Mouse (Mus musculus): ENCODE results near the gene Pecam1. TPM values are rescaled to one million over a fixed set of nuclear protein-coding genes. Genes with fewer than 3 reads are reported as not detected.

Gene Pecam1
- polyA plus RNA-seq, 1 experiment from 2014 or later: 0.05 TPM

- in situ Hi-C loops (cut with MboI; ENCODE audit: low pct_unique_long_range_greater_than_20kb): no loop called here
- ATAC-seq (no peak), DNase-seq (ENCODE audit: low read depth, low spot score) (no peak)
- CTCF ChIA-PET: no interaction called here
- TF ChIP-seq CTCF (IDR thresholded peaks at IDR 0.05): no peak
- POLR2A ChIA-PET: no interaction called here
- no peaks in the 10 kb centered on the region for H3K27me3 ChIP-seq
These were observed 30.0 kb downstream of the Pecam1 start for GRCm38 (mm10) chr11:106720379-106720778.

- no peaks in the 10 kb centered on the region for H3K27me3 ChIP-seq
- DNase-seq (ENCODE audit: low read depth, low spot score) (no peak), ATAC-seq (no peak)
- no peak for TF ChIP-seq CTCF (IDR thresholded peaks at IDR 0.05)
- POLR2A ChIA-PET: no interaction called here
- CTCF ChIA-PET: no interaction called here
- in situ Hi-C loops (cut with MboI; ENCODE audit: low pct_unique_long_range_greater_than_20kb): no loop called here
These were observed 33.9 kb downstream of the Pecam1 start for GRCm38 (mm10) chr11:106716568-106716967.

GRCm38 (mm10) chr11:106715066-106715465 is 35.4 kb downstream of the Pecam1 start:
- ChIA-PET POLR2A (no interaction called here), CTCF (interaction anchor here (1.1 kb wide), 1 partner anchor 35 kb away, joined by 3 read pairs; no protein-coding TSS in a partner anchor)
- H3K27me3 ChIP-seq: no peaks in the 10 kb centered on the region
- DNase-seq (ENCODE audit: low read depth, low spot score): no peak
- in situ Hi-C loops (cut with MboI; ENCODE audit: low pct_unique_long_range_greater_than_20kb): no loop called here
- ATAC-seq: no peak
- TF ChIP-seq CTCF (IDR thresholded peaks at IDR 0.05): no peak

DNA sequence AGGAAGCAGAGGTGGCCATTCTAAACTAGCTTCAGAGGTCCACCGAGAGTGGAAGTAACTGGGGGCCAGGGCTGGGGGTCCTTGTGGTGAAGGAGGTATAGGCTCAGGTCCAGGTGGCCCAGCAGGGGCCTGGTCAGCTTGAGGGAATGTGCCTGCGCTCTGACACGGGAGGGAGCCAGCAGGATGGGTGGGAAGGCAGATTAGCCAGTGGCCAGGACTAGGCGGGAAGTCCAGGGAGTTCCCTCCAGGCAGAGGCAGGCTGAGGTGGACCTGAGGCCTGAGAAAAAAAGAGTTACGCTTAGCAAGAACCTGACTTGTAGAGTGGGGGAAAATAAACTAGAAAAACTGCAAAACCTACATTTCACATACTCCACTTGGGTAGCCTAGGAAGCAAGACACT is 39.6 kb downstream of the Pecam1 start:
- CTCF ChIA-PET: no interaction called here
- POLR2A ChIA-PET: no interaction called here
- ATAC-seq (no peak), DNase-seq (ENCODE audit: low read depth, low spot score) (no peak)
- in situ Hi-C loops (cut with MboI; ENCODE audit: low pct_unique_long_range_greater_than_20kb): no loop called here
- TF ChIP-seq CTCF (IDR thresholded peaks at IDR 0.05): no peak
- H3K27me3 ChIP-seq: no peaks in the 10 kb centered on the region

- ChIA-PET CTCF (no interaction called here), POLR2A (interaction anchor here (0.6 kb wide), 1 partner anchor 181 kb away, joined by 6 read pairs; no protein-coding TSS in a partner anchor)
- TF ChIP-seq CTCF (IDR thresholded peaks at IDR 0.05): no peak
- in situ Hi-C loops (cut with MboI; ENCODE audit: low pct_unique_long_range_greater_than_20kb): no loop called here
- DNase-seq (ENCODE audit: low read depth, low spot score) (no peak), ATAC-seq (no peak)
- H3K27me3 ChIP-seq: no peaks in the 10 kb centered on the region
These were observed 41.0 kb downstream of the Pecam1 start for GRCm38 (mm10) chr11:106709227-106709985.

- CTCF ChIA-PET: interaction anchor here (1.0 kb wide), 1 partner anchor 16 kb away, joined by 3 read pairs; no protein-coding TSS in a partner anchor
- no peak for TF ChIP-seq CTCF (IDR thresholded peaks at IDR 0.05)
- no peak for ATAC-seq
- POLR2A ChIA-PET: no interaction called here
- in situ Hi-C loops (cut with MboI; ENCODE audit: low pct_unique_long_range_greater_than_20kb): no loop called here
- no peak for DNase-seq (ENCODE audit: low read depth, low spot score)
- no peaks in the 10 kb centered on the region for H3K27me3 ChIP-seq
These were observed 42.6 kb downstream of the Pecam1 start for GRCm38 (mm10) chr11:106707866-106708265.

DNA sequence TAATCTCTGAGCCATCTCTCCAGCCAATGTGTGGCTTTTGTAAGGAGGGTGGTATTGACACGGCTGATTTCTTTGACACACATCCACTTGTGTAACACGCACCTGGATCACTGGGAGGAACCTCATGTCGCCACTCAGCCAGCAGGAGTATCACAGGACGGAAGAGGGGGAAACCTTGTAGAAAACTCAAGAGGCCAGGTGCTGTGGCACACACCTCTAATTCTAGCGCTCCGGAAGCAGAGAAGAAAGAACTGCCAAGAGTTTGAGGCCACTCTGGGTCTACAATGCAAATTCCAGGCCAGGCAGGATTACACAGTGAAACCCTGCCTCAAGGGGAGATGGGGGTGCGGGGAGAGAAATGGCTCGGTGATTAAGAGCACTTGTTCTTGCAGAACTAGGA is 43.3 kb downstream of the Pecam1 start:
- no peak for TF ChIP-seq CTCF (IDR thresholded peaks at IDR 0.05)
- in situ Hi-C loops (cut with MboI; ENCODE audit: low pct_unique_long_range_greater_than_20kb): no loop called here
- ATAC-seq (no peak), DNase-seq (ENCODE audit: low read depth, low spot score) (no peak)
- ChIA-PET CTCF (no interaction called here), POLR2A (no interaction called here)
- no peaks in the 10 kb centered on the region for H3K27me3 ChIP-seq

- no peak for ATAC-seq
- no peaks in the 10 kb centered on the region for H3K27me3 ChIP-seq
- CTCF ChIA-PET: no interaction called here
- no peak for TF ChIP-seq CTCF (IDR thresholded peaks at IDR 0.05)
- POLR2A ChIA-PET: no interaction called here
- in situ Hi-C loops (cut with MboI; ENCODE audit: low pct_unique_long_range_greater_than_20kb): no loop called here
- no peak for DNase-seq (ENCODE audit: low read depth, low spot score)
These were observed 44.2 kb downstream of the Pecam1 start for GRCm38 (mm10) chr11:106706212-106706611.

DNA sequence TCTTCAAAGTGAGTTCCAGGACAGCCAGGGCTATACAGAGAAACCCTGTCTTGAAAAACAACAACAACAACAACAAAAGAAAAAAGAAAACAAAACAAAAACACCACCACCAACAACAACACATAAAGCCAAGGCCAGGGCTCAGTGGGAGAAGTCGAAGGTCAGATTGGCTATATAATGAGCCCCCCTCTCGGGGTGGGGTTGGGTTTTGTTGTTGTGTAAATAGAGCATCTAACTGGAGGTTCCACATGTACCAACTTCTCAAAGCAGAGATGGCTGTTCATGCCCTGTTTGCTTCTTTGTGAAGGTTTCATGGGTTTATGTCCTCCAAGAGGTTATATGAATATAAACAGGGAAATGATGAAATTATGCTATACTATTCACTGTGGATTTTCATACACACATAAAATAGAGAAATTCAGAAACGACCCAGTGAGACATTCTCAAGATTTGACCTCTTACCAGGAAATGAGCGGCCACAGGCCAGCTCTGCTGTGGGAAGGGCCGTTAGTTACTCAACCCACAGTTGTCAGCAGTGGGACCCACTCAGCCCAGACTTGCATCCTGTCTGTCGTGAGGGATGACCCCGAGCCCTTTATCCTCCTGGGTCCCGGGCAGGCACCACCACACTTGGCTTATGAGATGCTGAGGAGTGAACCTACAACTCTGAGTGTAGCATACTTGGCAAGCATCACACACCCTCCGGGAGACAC is 45.9 kb downstream of the Pecam1 start:
- TF ChIP-seq CTCF (IDR thresholded peaks at IDR 0.05): no peak
- no peaks in the 10 kb centered on the region for H3K27me3 ChIP-seq
- in situ Hi-C loops (cut with MboI; ENCODE audit: low pct_unique_long_range_greater_than_20kb): no loop called here
- DNase-seq (ENCODE audit: low read depth, low spot score) (no peak), ATAC-seq (no peak)
- ChIA-PET CTCF (no interaction called here), POLR2A (no interaction called here)

DNA sequence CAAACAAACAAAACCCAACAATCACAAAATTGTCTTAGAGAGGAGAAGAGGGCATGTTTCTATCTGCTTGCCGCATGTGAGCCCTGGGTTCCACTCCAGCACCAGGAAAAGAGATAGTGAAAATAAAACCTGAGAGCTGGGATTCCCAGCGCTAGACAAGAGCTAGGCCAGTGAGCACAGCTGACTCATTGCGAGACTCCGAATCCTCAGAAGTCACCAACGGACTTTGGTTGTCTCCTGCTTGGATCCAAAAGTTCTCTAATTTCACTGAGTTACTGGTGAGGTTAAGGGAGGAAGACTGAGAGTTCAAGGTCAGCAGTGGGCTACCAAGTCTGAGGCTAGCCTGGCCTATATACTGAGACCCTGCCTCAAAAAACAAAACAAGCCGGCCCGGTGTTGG is 46.5 kb downstream of the Pecam1 start:
- TF ChIP-seq CTCF (IDR thresholded peaks at IDR 0.05): no peak
- ATAC-seq: no peak
- in situ Hi-C loops (cut with MboI; ENCODE audit: low pct_unique_long_range_greater_than_20kb): no loop called here
- ChIA-PET CTCF (no interaction called here), POLR2A (no interaction called here)
- no peak for DNase-seq (ENCODE audit: low read depth, low spot score)
- no peaks in the 10 kb centered on the region for H3K27me3 ChIP-seq

DNA sequence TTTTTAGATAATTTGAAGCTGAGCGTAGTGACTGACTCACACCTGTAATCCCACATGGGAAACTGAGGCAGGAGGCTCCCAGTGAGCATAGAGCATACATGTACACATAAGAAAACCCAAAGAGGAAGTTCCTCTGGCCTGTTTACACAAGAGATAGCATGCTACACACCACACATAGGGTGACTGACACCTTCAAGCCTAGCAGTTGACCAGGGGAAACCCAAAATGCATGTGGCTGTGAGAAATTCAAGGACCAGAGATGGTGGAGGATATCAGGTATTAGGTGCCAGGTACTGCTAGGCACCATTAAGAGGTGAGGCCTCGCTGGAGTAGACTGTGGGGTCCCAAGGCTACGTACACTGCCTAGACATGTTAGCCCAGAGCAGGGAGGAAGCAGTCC is 47.8 kb downstream of the Pecam1 start:
- ChIA-PET POLR2A (no interaction called here), CTCF (no interaction called here)
- in situ Hi-C loops (cut with MboI; ENCODE audit: low pct_unique_long_range_greater_than_20kb): no loop called here
- no peak for DNase-seq (ENCODE audit: low read depth, low spot score)
- H3K27me3 ChIP-seq: no peaks in the 10 kb centered on the region
- no peak for ATAC-seq
- TF ChIP-seq CTCF (IDR thresholded peaks at IDR 0.05): no peak

Data from Patski (cell line).